Mouse (Mus musculus) G1E-ER4 (cell line): Measurements from ENCODE around the gene Fahd1. TPM values are rescaled to one million over a fixed set of nuclear protein-coding genes. Genes with fewer than 3 reads are reported as not detected.
A peak's percentile ranks its signal among the peaks of the same experiment; 100 is the strongest.

ENCODE experiments used
- GATA1 ChIP-seq: IDR thresholded peaks from one replicate; pipeline ENCODE4 v1.8.0; 2012; ENCODE audit warnings: low read length, inconsistent platforms
- polyA plus RNA-seq: library from polyadenylated mRNA; stranded (reverse); fragments of >175 nt; gene quantifications from 2 replicates; pipeline ENCODE4 v1.2.3, GENCODE M21; 2012

The Fahd1 gene
- polyA plus RNA-seq, 1 experiment, result 5.3 TPM

GRCm38 (mm10) chr17:24861785-24862184, 11.6 kb upstream of the Fahd1 start:
- TF ChIP-seq GATA1, result no peak

- no peak for TF ChIP-seq GATA1
These were observed 9.9 kb upstream of the Fahd1 start for GRCm38 (mm10) chr17:24860076-24860475.

GRCm38 (mm10) chr17:24858967-24859366, 8.8 kb upstream of the Fahd1 start:
- peak; percentile 56 for TF ChIP-seq GATA1

- no peak for TF ChIP-seq GATA1
These were observed 7.8 kb upstream of the Fahd1 start for GRCm38 (mm10) chr17:24857831-24858470.

GRCm38 (mm10) chr17:24856589-24856988, 6.4 kb upstream of the Fahd1 start:
- TF ChIP-seq GATA1, result no peak

- TF ChIP-seq GATA1, result no peak
These were observed 5.8 kb upstream of the Fahd1 start for GRCm38 (mm10) chr17:24855838-24856464.

GRCm38 (mm10) chr17:24851381-24852125, 1.4 kb upstream of the Fahd1 start:
- no peak for TF ChIP-seq GATA1

- no peak for TF ChIP-seq GATA1
These were observed 586 bp upstream of the Fahd1 start for GRCm38 (mm10) chr17:24850773-24851127.

- TF ChIP-seq GATA1, result no peak
These were observed 465 bp downstream of the Fahd1 start for GRCm38 (mm10) chr17:24849733-24850064.

GRCm38 (mm10) chr17:24848600-24849031, 1.5 kb downstream of the Fahd1 start:
- TF ChIP-seq GATA1, result no peak

- no peak for TF ChIP-seq GATA1
These were observed 2.8 kb downstream of the Fahd1 start for GRCm38 (mm10) chr17:24847386-24847785.

GRCm38 (mm10) chr17:24844525-24844924, 5.6 kb downstream of the Fahd1 start:
- no peak for TF ChIP-seq GATA1

GRCm38 (mm10) chr17:24842631-24843030, 7.5 kb downstream of the Fahd1 start:
- TF ChIP-seq GATA1, result no peak

- no peak for TF ChIP-seq GATA1
These were observed 9.0 kb downstream of the Fahd1 start for GRCm38 (mm10) chr17:24841133-24841532.

- TF ChIP-seq GATA1, result no peak
These were observed 9.8 kb downstream of the Fahd1 start for GRCm38 (mm10) chr17:24840341-24840740.

- TF ChIP-seq GATA1, result no peak
These were observed 10.3 kb downstream of the Fahd1 start, which contains the start of gene Hagh for GRCm38 (mm10) chr17:24839842-24840241. Hagh (plus strand) TSS chr17:24840143.

GRCm38 (mm10) chr17:24821351-24822280, 28.5 kb downstream of the Fahd1 start:
- TF ChIP-seq GATA1, result no peak
